Mouse (Mus musculus) embryonic facial prominence, embryonic 11.5 days (tissue): ENCODE measurements at regions not wholly inside any gene's neighbourhood (a gene's known extent, or its start where the extent isn't known, plus 50 kb on each side); places are given as distances from the start of the nearest gene placed in this dataset.

Source experiments
- ATAC-seq: fragments of 200-750 bp; cut with Nextera tagmentation; replicated peaks from 2 replicates; pipeline ENCODE4 v1.8.0; 2017; ENCODE audit warnings: low read depth; ENCODE audit not compliant: insufficient number of reproducible peaks, low FRiP score, low TSS enrichment
- DNase-seq: peaks from one replicate; pipeline ENCODE4 v3.0.0-alpha.2; 2015; ENCODE audit warnings: low spot score
- H3K27ac ChIP-seq: fragments of 300-500 bp; sonication (generic); replicated peaks from 2 replicates; pipeline ENCODE4 v1.5.1; 2014; ENCODE audit warnings: mild to moderate bottlenecking, low read depth, low read length, control low read depth
- H3K27me3 ChIP-seq: fragments of 300-500 bp; sonication (generic); 2 replicates; pipeline ENCODE4 v1.6.1; 2014; ENCODE audit warnings: mild to moderate bottlenecking, low read length, moderate library complexity, mixed read lengths; ENCODE audit not compliant: control insufficient read depth, insufficient read depth
- H3K36me3 ChIP-seq: fragments of 300-500 bp; sonication (generic); replicated peaks from 2 replicates; pipeline ENCODE4 v1.6.1; 2014; ENCODE audit warnings: low read depth, mild to moderate bottlenecking, low read length, moderate library complexity, mixed read lengths; ENCODE audit not compliant: control insufficient read depth, insufficient read depth
- H3K4me1 ChIP-seq: fragments of 300-500 bp; sonication (generic); 2 replicates; pipeline ENCODE4 v1.6.1; 2014; ENCODE audit warnings: low read length, mixed read lengths; ENCODE audit not compliant: control insufficient read depth, insufficient read depth
- H3K4me2 ChIP-seq: fragments of 300-500 bp; sonication (generic); 2 replicates; pipeline ENCODE4 v1.6.1; 2014; ENCODE audit warnings: low read depth, mild to moderate bottlenecking, control low read depth, low read length, moderate library complexity
- H3K4me3 ChIP-seq: fragments of 300-500 bp; sonication (generic); 2 replicates; pipeline ENCODE4 v1.5.1; 2014; ENCODE audit warnings: low read depth, low read length, control low read depth
- H3K9ac ChIP-seq: fragments of 300-500 bp; sonication (generic); replicated peaks from 2 replicates; pipeline ENCODE4 v1.6.1; 2014; ENCODE audit warnings: mild to moderate bottlenecking, control low read depth, low read length
- H3K9me3 ChIP-seq: fragments of 300-500 bp; sonication (generic); replicated peaks from 2 replicates; pipeline ENCODE4 v1.6.1; 2016; ENCODE audit warnings: mild to moderate bottlenecking, low read length, inconsistent platforms, mixed read lengths; ENCODE audit not compliant: control insufficient read depth
- WGBS: fragments of 180-500 bp; shearing (Covaris S2); extraction: QIAGEN DNeasy Blood & Tissue Kit; methylation state at CpG from one replicate; pipeline ENCODE4 v1.1.7; 2014; 5-methylcytosine and 5-hydroxymethylcytosine counted together

DNA sequence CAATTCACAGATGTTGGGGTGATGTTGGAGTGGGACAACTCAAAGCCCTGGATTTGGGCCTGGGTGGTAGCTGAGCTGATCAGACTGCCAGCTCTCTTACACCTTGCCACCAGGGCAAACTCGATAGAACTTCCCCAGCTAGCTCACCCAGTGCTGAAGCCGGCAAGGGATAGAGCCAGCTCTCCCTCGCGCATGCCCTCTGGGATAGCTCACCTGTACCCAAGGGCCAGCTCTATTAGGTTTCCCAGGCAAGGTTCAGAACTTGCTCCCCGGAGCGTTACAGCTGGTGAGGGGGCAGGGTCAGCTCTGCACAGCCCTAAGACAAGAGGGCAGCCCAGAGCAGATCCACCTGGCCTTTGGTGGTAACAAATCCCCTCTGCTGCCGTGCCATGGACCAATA lies 54.1 kb upstream of the 1700012A03Rik start:
- ATAC-seq: no peak
- no peak overlapping the region for H3K4me2 ChIP-seq
- H3K27ac ChIP-seq: no peak overlapping the region
- H3K36me3 ChIP-seq: no peaks in the 10 kb centered on the region
- no peak overlapping the region for H3K9ac ChIP-seq
- DNase-seq: no peak
- no peaks in the 10 kb centered on the region for H3K27me3 ChIP-seq
- no peaks in the 10 kb centered on the region for H3K9me3 ChIP-seq
- H3K4me1 ChIP-seq: no peaks in the 10 kb centered on the region
- H3K4me3 ChIP-seq: no peak overlapping the region
- WGBS: 77% methylated on average over 7 of the region's 7 CpGs

DNA sequence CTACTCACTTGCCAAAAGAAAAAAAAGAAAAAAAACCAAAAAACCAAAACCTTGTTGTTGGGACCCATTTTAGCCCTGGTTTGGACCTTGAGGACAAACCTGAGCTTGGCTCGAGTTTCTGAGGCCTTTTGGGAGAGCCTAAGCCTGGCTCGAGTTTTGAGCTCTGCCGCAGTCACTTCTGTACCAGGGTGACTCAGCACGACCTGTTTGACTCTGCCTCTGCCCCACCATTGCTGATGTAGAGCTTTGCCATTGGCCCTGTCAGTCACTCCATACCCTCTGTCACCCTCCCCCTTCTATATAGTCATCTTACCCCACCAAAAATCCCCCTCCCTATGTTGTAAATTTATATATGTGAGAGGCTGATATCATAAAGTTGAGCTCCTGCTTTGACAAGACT lies 54.8 kb upstream of the 1700012A03Rik start:
- Histone ChIP-seq H3K4me3 (no peak overlapping the region), H3K9ac (no peak overlapping the region), H3K27me3 (no peaks in the 10 kb centered on the region), H3K9me3 (no peaks in the 10 kb centered on the region), H3K4me1 (no peaks in the 10 kb centered on the region), H3K27ac (no peak overlapping the region), H3K4me2 (no peak overlapping the region), H3K36me3 (no peaks in the 10 kb centered on the region)
- ATAC-seq (no peak), DNase-seq (no peak)
- 72% methylated on average over 4 of the region's 4 CpGs for WGBS

DNA sequence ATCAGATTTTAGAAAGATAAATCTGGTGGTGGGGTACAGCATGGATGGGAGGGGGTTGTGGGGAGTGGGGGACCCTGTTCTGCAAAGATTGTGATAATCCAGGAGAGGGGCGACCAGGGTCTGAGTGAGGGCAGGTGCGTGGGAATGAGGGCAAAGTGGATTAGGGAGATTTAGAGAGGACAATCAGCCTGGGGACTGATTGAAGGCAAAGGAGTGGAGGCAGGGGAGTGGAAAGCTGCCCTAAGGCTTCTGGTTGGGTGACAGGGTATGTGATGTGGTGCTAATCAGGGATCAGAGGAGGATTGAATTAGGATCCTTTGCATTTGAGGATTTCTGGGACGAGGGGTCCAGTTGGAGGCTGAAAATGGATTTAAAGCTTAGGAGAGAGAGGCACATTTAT lies 64.3 kb upstream of the 1700012A03Rik start:
- WGBS: 34% methylated on average over 3 of the region's 3 CpGs

DNA sequence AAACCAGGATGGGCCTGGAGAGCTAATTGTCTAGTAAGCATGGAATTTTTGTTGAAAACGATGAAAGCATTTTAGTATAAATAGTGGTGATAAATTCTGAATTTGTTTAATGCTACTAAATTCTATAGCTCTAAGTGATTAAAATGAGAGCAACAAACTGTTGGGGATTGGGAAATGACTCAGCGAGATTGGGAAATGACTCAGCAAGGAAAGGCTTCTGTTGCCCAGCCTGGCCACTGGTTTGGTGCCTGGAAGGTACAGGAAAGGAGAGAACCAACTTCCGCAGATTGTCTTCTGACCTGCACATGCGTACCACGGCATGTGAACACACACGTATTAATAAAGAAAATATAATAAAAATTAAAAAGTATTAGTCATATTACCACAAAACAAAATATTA lies 73.3 kb upstream of the 1700012A03Rik start:
- H3K4me3 ChIP-seq: no peak overlapping the region
- H3K9ac ChIP-seq: no peak overlapping the region
- no peak overlapping the region for H3K4me2 ChIP-seq
- H3K36me3 ChIP-seq: no peaks in the 10 kb centered on the region
- 91% methylated on average over 6 of the region's 6 CpGs for WGBS
- H3K27me3 ChIP-seq: no peaks in the 10 kb centered on the region
- H3K4me1 ChIP-seq: no peaks in the 10 kb centered on the region
- H3K27ac ChIP-seq: no peak overlapping the region
- ATAC-seq: no peak
- H3K9me3 ChIP-seq: no peaks in the 10 kb centered on the region
- DNase-seq: no peak

More for the DNA sequence above, 64.3 kb upstream of the 1700012A03Rik start:
- no peak overlapping the region for H3K4me3 ChIP-seq
- no peaks in the 10 kb centered on the region for H3K9me3 ChIP-seq
- no peak for ATAC-seq
- no peak overlapping the region for H3K4me2 ChIP-seq
- no peak overlapping the region for H3K27ac ChIP-seq
- H3K4me1 ChIP-seq: no peaks in the 10 kb centered on the region
- H3K9ac ChIP-seq: no peak overlapping the region
- no peaks in the 10 kb centered on the region for H3K27me3 ChIP-seq
- no peak for DNase-seq
- H3K36me3 ChIP-seq: no peaks in the 10 kb centered on the region

DNA sequence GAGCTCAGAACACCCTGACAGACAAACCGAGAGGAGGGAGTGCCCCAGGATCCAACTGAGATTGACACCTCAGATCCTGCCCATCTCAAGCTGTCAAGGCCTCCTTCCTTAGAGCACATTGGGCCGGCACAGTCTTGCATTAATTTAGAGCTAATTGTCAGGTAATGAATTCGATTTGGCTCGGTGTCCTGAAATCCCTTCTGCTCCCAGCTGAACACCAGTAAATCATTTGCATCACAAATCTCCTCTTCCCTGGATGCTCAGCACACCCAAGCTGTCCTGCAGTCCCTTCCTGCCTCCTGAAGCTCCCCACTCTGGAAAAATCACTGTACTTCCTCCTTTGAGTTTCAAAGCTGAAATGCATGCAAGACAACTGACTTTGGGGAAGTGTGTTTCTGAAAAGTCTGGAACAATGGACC lies 102.0 kb upstream of the 1700012A03Rik start:
- H3K27me3 ChIP-seq: no peaks in the 10 kb centered on the region
- H3K27ac ChIP-seq: no peak overlapping the region
- no peak for DNase-seq
- H3K4me2 ChIP-seq: no peak overlapping the region
- no peaks in the 10 kb centered on the region for H3K4me1 ChIP-seq
- no peak for ATAC-seq
- H3K9me3 ChIP-seq: no peaks in the 10 kb centered on the region
- 20% methylated on average over 4 of the region's 4 CpGs for WGBS
- H3K36me3 ChIP-seq: no peaks in the 10 kb centered on the region
- no peak overlapping the region for H3K9ac ChIP-seq
- no peak overlapping the region for H3K4me3 ChIP-seq

DNA sequence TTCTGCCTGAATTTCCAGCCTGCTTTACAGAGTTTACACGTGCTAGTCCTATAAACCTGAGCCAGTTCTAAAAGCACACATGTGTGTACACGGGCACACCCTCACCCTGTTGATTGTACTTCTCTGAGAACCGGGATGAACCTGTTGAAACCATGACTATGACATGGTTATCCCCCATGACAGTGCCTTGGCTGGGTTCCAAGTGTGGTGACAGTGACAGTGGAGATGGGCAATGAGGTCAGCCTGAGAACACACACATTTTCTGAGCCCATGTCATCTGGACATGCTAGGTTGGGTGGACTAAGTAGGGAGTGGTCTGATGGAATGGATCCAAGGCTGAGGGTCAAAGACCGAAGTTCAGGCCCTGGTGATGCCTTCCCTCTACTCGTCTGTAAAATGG lies 103.5 kb upstream of the 1700012A03Rik start:
- no peak overlapping the region for H3K9ac ChIP-seq
- H3K4me3 ChIP-seq: no peak overlapping the region
- no peak overlapping the region for H3K4me2 ChIP-seq
- H3K27ac ChIP-seq: no peak overlapping the region
- ATAC-seq: no peak
- DNase-seq: no peak
- H3K9me3 ChIP-seq: no peaks in the 10 kb centered on the region
- WGBS: 87% methylated on average over 5 of the region's 5 CpGs
- no peaks in the 10 kb centered on the region for H3K36me3 ChIP-seq
- no peaks in the 10 kb centered on the region for H3K4me1 ChIP-seq
- H3K27me3 ChIP-seq: no peaks in the 10 kb centered on the region

DNA sequence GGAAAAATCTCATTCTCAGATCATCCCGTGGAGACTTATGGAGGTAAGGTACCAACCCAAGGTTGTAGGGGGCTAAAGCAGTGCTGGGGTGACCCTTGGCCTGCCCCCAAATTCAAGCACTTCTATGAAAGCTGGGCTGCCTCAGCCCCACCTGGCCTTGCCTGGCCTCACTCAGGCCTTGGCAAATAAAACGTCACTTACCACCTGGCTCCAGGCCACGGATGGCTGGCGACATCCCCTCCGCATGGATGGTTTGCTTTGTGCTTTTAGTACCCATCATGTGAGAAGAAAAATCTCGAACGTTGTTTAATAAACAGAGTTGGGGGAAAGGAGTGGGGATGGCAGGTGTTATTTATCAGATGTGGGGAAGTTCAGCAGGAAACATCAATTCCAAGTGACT lies 104.7 kb upstream of the 1700012A03Rik start:
- Histone ChIP-seq H3K9me3 (no peaks in the 10 kb centered on the region), H3K4me3 (no peak overlapping the region), H3K4me2 (no peak overlapping the region), H3K9ac (no peak overlapping the region), H3K27me3 (no peaks in the 10 kb centered on the region), H3K36me3 (no peaks in the 10 kb centered on the region), H3K4me1 (no peaks in the 10 kb centered on the region), H3K27ac (no peak overlapping the region)
- DNase-seq (no peak), ATAC-seq (no peak)
- 75% methylated on average over 7 of the region's 7 CpGs for WGBS

DNA sequence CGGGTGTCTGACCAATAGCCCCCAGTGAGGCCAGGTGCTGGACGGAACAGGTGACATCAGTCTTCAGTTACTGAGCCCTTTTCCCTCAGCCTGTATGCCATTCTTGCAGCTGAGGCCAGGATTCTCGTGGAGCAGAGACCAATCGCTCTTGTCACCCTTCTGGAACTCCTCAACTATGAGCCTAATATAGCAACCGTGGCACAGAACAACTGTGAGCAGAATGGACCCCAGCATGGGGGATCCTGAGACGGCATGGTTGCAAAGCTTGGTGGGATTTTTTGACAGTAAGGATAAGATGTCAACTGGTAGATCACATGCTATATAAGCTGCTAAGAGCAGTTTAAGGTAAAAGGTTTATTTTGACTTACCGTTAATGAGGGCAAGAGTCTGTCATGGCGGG lies 105.5 kb upstream of the 1700012A03Rik start:
- ATAC-seq (no peak), DNase-seq (no peak)
- H3K4me2 ChIP-seq: no peak overlapping the region
- no peaks in the 10 kb centered on the region for H3K9me3 ChIP-seq
- no peaks in the 10 kb centered on the region for H3K27me3 ChIP-seq
- no peaks in the 10 kb centered on the region for H3K4me1 ChIP-seq
- no peak overlapping the region for H3K27ac ChIP-seq
- no peaks in the 10 kb centered on the region for H3K36me3 ChIP-seq
- H3K9ac ChIP-seq: no peak overlapping the region
- WGBS: 82% methylated on average over 8 of the region's 8 CpGs
- no peak overlapping the region for H3K4me3 ChIP-seq
